Mouse (Mus musculus) megakaryocyte, embryonic 14.5 days (primary cell): ENCODE data around the gene 1190002N15Rik. TPM values are rescaled to one million over a fixed set of nuclear protein-coding genes. Genes with fewer than 3 reads are reported as not detected.

ENCODE experiments used
- H3K27me3 ChIP-seq: replicated peaks from 2 replicates; pipeline ENCODE3; 2012; ENCODE audit warnings: inconsistent platforms
- H3K36me3 ChIP-seq: replicated peaks from 2 replicates; pipeline ENCODE3; 2012; ENCODE audit warnings: low read length, inconsistent platforms, mixed read lengths
- H3K4me1 ChIP-seq: 2 replicates; pipeline ENCODE4 v1.6.1; 2012; ENCODE audit warnings: inconsistent platforms
- H3K4me3 ChIP-seq: replicated peaks from 2 replicates; pipeline ENCODE3; 2012; ENCODE audit warnings: moderate library complexity, mild to moderate bottlenecking, inconsistent platforms
- H3K9me3 ChIP-seq: 2 replicates; pipeline ENCODE4 v1.6.1; 2012; ENCODE audit warnings: inconsistent platforms
- FLI1 ChIP-seq: IDR thresholded peaks from 2 replicates; pipeline ENCODE4 v1.6.1; 2012; ENCODE audit warnings: low read length, inconsistent platforms, mixed read lengths
- GATA1 ChIP-seq: IDR thresholded peaks from 3 replicates; pipeline ENCODE4 v1.6.1; 2012; ENCODE audit warnings: mixed read lengths, low read length, inconsistent platforms, borderline replicate concordance
- polyA plus RNA-seq: library from polyadenylated mRNA; stranded (reverse); fragments of >175 nt; gene quantifications from 2 replicates; pipeline ENCODE4 v1.2.3, GENCODE M21; 2012; ENCODE audit warnings: low replicate concordance; ENCODE audit not compliant: insufficient read depth

Gene 1190002N15Rik
- polyA plus RNA-seq, 1 experiment, result 3.2 TPM

DNA sequence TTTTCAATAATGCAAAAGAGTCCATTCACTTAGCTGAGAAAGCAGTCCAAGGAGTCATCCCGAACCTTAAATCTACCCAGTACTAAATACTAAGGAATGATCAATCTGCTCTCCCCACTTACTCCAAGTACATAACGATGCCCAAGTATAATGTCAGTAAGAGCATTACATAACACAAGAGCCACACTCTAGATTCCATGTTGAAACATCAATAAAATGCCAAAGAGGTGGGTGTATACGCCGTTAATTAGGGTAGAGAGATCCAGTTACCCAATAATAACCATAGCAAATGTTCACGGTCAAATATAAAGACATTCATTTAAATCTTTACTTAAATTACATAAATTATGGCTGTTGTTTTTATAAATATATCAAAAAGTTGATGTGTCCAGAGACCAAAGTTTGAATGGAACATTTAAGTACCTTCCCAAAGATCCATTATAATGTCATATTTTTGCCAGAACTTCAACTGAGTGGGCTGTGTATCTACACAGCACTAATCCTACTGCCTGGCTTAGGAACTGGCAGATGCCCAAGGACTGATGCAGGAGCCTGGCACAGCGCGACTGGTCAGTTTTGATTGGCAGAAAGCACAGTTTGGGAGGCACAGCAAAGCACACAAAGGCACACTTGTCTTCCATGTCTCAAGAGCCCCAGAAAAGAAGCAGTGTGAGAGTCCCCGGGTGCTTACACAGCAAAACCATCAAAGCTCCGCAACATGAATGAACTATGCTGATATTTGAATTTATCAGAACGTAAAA lies 55.5 kb downstream of the 1190002N15Rik start:
- Histone ChIP-seq H3K4me3 (no peak overlapping the region), H3K4me1 (no peaks in the 10 kb centered on the region), H3K27me3 (no peaks in the 10 kb centered on the region), H3K36me3 (no peaks in the 10 kb centered on the region), H3K9me3 (no peaks in the 10 kb centered on the region)
- no peak for TF ChIP-seq FLI1
- no peak for TF ChIP-seq GATA1

DNA sequence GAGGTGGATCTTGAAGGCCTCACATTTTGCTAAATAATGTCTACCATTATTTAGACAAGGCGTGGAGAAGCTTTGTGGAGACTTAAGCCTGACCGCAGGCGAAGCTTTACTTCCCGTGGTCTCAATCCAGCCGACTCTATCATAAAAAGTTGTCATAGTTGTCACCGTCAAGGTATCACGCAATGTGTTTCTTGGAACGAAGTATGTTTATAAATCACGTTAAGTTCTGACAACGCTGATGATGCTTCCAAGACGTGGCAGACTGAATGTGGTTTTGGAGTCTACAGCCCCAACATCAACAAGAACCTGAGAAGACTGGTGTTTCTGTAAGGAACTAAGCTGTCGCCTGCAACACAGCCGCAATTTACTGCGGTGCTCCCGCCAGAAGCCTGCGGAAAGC lies 56.8 kb downstream of the 1190002N15Rik start:
- Histone ChIP-seq H3K27me3 (no peaks in the 10 kb centered on the region), H3K4me1 (no peaks in the 10 kb centered on the region), H3K36me3 (no peaks in the 10 kb centered on the region), H3K4me3 (no peak overlapping the region), H3K9me3 (no peaks in the 10 kb centered on the region)
- TF ChIP-seq GATA1 (no peak), FLI1 (no peak)

DNA sequence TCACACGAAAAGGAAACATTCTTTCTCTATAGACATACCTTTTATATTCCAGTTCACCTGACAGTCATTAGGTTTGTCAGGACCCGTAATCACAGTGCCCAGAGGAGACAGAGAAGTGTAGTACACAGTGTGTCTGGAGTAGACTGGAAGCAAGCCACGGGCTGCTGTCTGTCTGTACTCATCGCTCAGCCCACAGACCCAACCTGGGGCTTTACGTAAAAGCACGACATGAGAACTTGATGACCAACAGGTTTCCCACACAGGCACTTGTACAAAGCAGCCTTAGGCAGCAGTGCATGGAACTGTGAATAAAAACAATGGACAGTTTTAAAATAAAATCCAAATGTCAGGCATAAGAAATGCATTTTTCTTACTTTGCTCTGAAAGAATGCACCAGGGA lies 58.5 kb downstream of the 1190002N15Rik start:
- Histone ChIP-seq H3K9me3 (no peaks in the 10 kb centered on the region), H3K4me3 (no peak overlapping the region), H3K36me3 (no peaks in the 10 kb centered on the region), H3K4me1 (no peaks in the 10 kb centered on the region), H3K27me3 (no peaks in the 10 kb centered on the region)
- no peak for TF ChIP-seq FLI1
- no peak for TF ChIP-seq GATA1

DNA sequence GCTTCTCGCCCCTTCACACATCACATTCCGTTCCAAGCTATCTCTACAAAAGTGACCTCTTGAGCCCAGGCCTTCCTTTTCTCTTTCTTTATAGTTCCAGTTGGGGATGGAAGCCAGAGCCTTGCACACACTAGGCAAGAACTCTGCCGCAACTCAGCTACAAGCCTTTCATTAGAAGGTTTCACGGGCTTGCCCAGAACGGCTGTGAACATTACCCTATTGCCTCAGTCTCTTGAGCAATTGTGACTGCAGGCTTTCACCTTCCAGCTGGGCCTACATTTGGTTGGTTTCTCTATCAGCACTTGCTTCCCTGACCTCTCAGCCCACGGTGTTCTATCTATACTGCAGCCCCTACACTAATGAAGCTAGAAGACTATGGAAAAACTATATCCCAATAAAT lies 58.9 kb downstream of the 1190002N15Rik start:
- Histone ChIP-seq H3K4me1 (no peaks in the 10 kb centered on the region), H3K9me3 (no peaks in the 10 kb centered on the region), H3K27me3 (no peaks in the 10 kb centered on the region), H3K36me3 (no peaks in the 10 kb centered on the region), H3K4me3 (no peak overlapping the region)
- no peak for TF ChIP-seq FLI1
- no peak for TF ChIP-seq GATA1

DNA sequence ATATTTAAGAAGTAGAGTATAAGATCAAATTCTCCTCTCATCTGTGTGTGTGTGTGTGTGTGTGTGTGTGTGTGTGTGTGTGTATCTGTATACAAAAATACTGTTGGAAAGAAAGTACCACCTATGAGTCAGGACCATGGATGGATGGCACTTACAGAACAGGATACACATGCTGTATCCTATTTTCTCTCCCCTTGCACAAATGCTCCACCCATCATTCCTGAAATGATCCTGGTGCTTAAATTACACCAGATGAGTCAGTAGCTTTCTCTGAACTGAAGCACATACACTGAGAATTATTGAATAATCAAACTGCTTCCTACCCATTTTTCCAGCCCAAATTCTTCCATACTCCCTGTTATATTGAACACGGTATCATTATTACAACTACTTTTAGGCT lies 61.9 kb downstream of the 1190002N15Rik start:
- Histone ChIP-seq H3K9me3 (no peaks in the 10 kb centered on the region), H3K4me1 (0 out of 2 replicates have a peak, but pooled peaks cover 4% of the 10 kb centered on the region), H3K4me3 (no peak overlapping the region), H3K36me3 (no peaks in the 10 kb centered on the region), H3K27me3 (no peaks in the 10 kb centered on the region)
- TF ChIP-seq FLI1 (no peak), GATA1 (no peak)

DNA sequence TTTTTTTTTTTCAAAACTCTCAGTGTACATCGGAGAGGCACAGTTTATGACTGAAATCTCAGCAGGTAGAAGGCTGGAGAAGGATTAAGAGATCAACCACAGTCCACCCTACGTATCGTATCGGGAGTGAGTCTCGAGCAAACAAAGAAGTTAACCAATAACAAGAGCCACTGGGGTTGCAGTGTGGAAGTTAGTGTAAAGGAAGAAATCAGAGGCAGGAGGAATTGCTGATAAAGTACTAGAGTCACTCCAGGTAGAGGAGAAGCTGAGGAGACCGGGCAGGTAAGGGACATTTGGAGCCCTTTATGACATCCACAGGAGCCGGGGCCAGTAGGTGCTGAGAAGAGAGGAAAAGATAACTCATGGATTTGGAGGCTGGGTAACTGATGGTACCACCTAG lies 64.0 kb downstream of the 1190002N15Rik start:
- no peak overlapping the region for H3K4me3 ChIP-seq
- no peak for TF ChIP-seq GATA1
- TF ChIP-seq FLI1, result no peak
- no peaks in the 10 kb centered on the region for H3K36me3 ChIP-seq
- H3K27me3 ChIP-seq, result no peaks in the 10 kb centered on the region
- 0 out of 2 replicates have a peak, but pooled peaks cover 4% of the 10 kb centered on the region for H3K4me1 ChIP-seq
- no peaks in the 10 kb centered on the region for H3K9me3 ChIP-seq

DNA sequence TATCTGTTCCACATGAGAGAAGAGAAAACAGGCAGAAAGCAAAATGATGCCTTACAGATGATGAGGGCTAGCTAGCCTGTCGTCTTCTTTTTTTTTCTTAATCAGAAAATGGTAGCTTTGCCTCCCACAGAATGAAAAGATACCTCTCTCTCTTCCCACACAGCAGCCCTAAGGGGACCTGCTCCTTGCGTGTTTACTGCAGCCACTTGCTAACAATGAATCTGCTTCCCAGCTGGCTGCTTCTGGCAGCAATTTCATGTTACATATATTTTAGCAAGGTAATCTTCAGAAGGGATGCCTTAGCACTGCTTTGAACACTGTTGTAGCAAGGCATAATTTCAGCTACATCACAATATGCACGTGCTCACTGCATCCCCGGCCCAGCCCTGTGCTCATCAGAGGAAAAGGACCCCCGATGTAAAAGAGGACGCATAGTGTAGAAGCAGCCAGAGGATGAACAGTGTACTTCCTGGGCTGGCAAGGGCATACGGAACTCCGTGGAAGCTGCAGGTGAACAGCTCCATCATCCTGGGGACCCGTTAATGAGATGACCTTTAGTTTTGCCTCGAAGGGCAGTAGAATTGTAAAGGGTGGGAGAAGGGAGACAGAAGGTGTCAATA lies 64.8 kb downstream of the 1190002N15Rik start:
- H3K4me1 ChIP-seq, result 0 out of 2 replicates have a peak, but pooled peaks cover 4% of the 10 kb centered on the region
- no peaks in the 10 kb centered on the region for H3K36me3 ChIP-seq
- H3K4me3 ChIP-seq, result no peak overlapping the region
- no peaks in the 10 kb centered on the region for H3K9me3 ChIP-seq
- TF ChIP-seq GATA1, result no peak
- TF ChIP-seq FLI1, result no peak
- H3K27me3 ChIP-seq, result no peaks in the 10 kb centered on the region

DNA sequence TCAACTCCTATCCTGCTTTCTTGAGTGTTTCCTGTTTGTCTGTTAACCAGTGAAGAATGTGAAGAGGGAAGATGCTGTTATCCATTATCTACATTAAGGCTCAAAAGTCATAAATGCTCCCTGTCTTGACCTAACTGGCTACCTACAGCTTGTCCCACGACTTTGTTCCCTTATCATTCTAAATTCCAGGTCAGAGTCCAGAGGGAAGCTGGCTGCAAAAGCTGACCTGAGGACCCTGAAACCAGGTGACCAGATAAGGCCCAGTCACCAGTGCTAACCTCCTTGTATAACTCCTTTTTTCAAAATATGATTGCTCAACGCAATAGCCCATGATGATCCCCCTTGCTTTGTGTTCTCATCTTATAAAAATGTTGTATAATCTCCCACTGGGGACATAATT lies 66.4 kb downstream of the 1190002N15Rik start:
- Histone ChIP-seq H3K4me3 (no peak overlapping the region), H3K4me1 (0 out of 2 replicates have a peak, but pooled peaks cover 4% of the 10 kb centered on the region), H3K36me3 (no peaks in the 10 kb centered on the region), H3K9me3 (no peaks in the 10 kb centered on the region), H3K27me3 (no peaks in the 10 kb centered on the region)
- TF ChIP-seq GATA1 (no peak), FLI1 (no peak)

Other genes with a start within 250 kb of the 1190002N15Rik start
- gene Slc9a9, start 131.8 kb upstream of the 1190002N15Rik start, polyA plus RNA-seq, result 0.69 TPM in 1 of 2 replicates, not detected in the other